Mouse (Mus musculus) megakaryocyte, embryonic 14.5 days (primary cell): ENCODE results near the gene Pygm. TPM values are rescaled to one million over a fixed set of nuclear protein-coding genes. Genes with fewer than 3 reads are reported as not detected.
A peak's percentile ranks its signal among the peaks of the same experiment; 100 is the strongest.

Source experiments
- H3K27me3 ChIP-seq: replicated peaks from 2 replicates; pipeline ENCODE3; 2012; ENCODE audit warnings: inconsistent platforms
- H3K36me3 ChIP-seq: replicated peaks from 2 replicates; pipeline ENCODE3; 2012; ENCODE audit warnings: low read length, inconsistent platforms, mixed read lengths
- H3K4me1 ChIP-seq: 2 replicates; pipeline ENCODE4 v1.6.1; 2012; ENCODE audit warnings: inconsistent platforms
- H3K4me3 ChIP-seq: replicated peaks from 2 replicates; pipeline ENCODE3; 2012; ENCODE audit warnings: moderate library complexity, mild to moderate bottlenecking, inconsistent platforms
- H3K9me3 ChIP-seq: 2 replicates; pipeline ENCODE4 v1.6.1; 2012; ENCODE audit warnings: inconsistent platforms
- FLI1 ChIP-seq: IDR thresholded peaks from 2 replicates; pipeline ENCODE4 v1.6.1; 2012; ENCODE audit warnings: low read length, inconsistent platforms, mixed read lengths
- GATA1 ChIP-seq: IDR thresholded peaks from 3 replicates; pipeline ENCODE4 v1.6.1; 2012; ENCODE audit warnings: mixed read lengths, low read length, inconsistent platforms, borderline replicate concordance
- polyA plus RNA-seq: library from polyadenylated mRNA; stranded (reverse); fragments of >175 nt; gene quantifications from 2 replicates; pipeline ENCODE4 v1.2.3, GENCODE M21; 2012; ENCODE audit warnings: low replicate concordance; ENCODE audit not compliant: insufficient read depth

The Pygm gene
- polyA plus RNA-seq, 1 experiment = 3.6 TPM

DNA sequence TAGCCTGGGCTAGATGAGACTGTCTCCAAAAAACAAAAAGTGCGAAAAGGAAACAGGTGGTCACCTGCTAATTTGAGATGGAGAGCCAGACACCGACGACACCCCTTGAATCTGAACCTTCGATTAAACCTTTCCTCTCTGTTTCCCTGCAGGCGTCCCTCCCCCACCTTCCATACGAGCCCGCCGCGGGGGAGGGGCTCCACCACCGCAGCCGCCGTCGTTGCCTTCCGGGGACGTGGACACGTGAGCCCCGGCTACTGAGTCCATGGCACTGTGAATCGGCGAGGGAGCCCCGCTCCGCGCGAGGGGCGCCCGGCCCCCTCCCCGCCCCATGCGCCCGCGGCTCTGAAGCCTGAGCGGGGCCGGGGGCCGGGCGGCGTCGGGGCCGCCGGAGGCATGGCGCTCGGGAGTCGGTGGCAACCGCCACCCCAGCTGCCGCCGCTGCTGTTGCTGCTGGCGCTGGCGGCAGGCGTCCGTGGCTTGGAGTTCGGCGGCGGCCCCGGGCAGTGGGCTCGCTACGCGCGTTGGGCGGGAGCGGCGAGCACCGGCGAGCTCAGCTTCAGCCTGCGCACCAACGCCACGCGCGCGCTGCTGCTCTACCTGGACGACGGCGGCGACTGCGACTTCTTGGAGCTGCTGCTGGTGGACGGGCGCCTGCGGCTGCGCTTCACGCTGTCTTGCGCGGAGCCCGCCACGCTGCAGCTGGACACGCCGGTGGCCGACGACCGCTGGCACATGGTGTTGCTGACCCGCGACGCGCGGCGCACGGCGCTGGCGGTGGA is 43.6 kb downstream of the Pygm start:
- Histone ChIP-seq H3K36me3 (no peaks in the 10 kb centered on the region), H3K27me3 (peaks cover 93% of the 10 kb centered on the region), H3K4me3 (peak overlapping the region; percentile 38), H3K4me1 (peaks cover 21% of the 10 kb centered on the region), H3K9me3 (0 out of 2 replicates have a peak, but pooled peaks cover 3% of the 10 kb centered on the region)
- TF ChIP-seq GATA1 (no peak), FLI1 (no peak)

GRCm38 (mm10) chr19:6428501-6429200 is 44.5 kb downstream of the Pygm start:
- peaks cover 24% of the 10 kb centered on the region for H3K4me1 ChIP-seq
- TF ChIP-seq GATA1 (no peak), FLI1 (no peak)
- H3K9me3 ChIP-seq = 0 out of 2 replicates have a peak, but pooled peaks cover 3% of the 10 kb centered on the region
- peaks cover 92% of the 10 kb centered on the region for H3K27me3 ChIP-seq
- peak overlapping the region; percentile 38 for H3K4me3 ChIP-seq
- H3K36me3 ChIP-seq = no peaks in the 10 kb centered on the region

- peaks cover 16% of the 10 kb centered on the region for H3K4me1 ChIP-seq
- TF ChIP-seq GATA1 = no peak
- TF ChIP-seq FLI1 = no peak
- H3K9me3 ChIP-seq = no peaks in the 10 kb centered on the region
- peaks cover 87% of the 10 kb centered on the region for H3K27me3 ChIP-seq
- no peaks in the 10 kb centered on the region for H3K36me3 ChIP-seq
- no peak overlapping the region for H3K4me3 ChIP-seq
Measured at GRCm38 (mm10) chr19:6443016-6443415, 58.8 kb downstream of the Pygm start.

DNA sequence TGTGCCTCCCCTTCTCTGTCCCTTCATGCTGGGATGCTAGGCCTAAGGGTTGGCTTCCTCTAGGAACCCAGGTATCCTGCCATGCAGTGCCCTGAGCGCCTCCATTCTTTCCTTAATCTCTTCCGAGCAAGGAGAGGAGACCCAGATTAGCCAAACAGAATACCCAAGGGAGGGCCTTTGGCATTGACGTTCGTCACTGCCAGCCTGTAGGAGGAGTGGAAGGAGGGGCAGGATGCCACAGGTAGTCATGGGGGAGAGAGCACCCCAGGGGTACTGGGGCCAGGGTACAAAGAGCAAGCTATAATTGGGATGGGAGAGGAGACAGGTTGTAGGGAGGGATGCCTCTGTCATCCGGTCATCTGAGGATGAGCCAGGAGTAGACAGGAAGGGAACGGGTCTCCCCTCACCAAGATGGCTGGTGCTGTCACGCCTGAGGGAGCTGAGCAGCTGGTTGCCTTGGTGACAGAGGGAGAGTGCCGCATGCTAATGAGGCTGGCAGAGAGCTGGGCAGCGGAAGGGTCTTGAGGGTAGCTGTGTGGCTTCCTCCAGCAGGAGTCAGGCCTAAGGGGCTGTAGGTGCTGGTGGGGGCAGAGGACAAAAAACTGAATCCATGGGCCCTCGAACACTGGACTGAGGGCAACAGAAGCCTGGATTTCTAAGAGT is 61.7 kb downstream of the Pygm start:
- Histone ChIP-seq H3K36me3 (no peaks in the 10 kb centered on the region), H3K9me3 (no peaks in the 10 kb centered on the region), H3K4me1 (peaks cover 31% of the 10 kb centered on the region), H3K27me3 (peaks cover 93% of the 10 kb centered on the region), H3K4me3 (no peak overlapping the region)
- TF ChIP-seq FLI1 (no peak), GATA1 (no peak)

- TF ChIP-seq GATA1 = no peak
- no peak for TF ChIP-seq FLI1
- peaks cover 90% of the 10 kb centered on the region for H3K27me3 ChIP-seq
- no peaks in the 10 kb centered on the region for H3K9me3 ChIP-seq
- H3K36me3 ChIP-seq = no peaks in the 10 kb centered on the region
- no peak overlapping the region for H3K4me3 ChIP-seq
- peaks cover 33% of the 10 kb centered on the region for H3K4me1 ChIP-seq
Measured at GRCm38 (mm10) chr19:6446736-6447437, 62.7 kb downstream of the Pygm start.

Other genes starting within 250 kb of the Pygm start
- 1.7 and 3.7 TPM in 2 replicates for gene Batf2, start 243.4 kb upstream of the Pygm start, polyA plus RNA-seq
- 46.0 and 68.7 TPM in 2 replicates for gene Arl2, start 242.9 kb upstream of the Pygm start, polyA plus RNA-seq
- gene Majin, start 200.0 kb upstream of the Pygm start, polyA plus RNA-seq = not detected in 2 replicates
- not detected in 2 replicates for gene Gpha2, start 158.0 kb upstream of the Pygm start, polyA plus RNA-seq
- gene Ppp2r5b, start 148.5 kb upstream of the Pygm start, polyA plus RNA-seq = 26.0 and 29.6 TPM in 2 replicates
- gene Atg2a, start 142.7 kb upstream of the Pygm start, polyA plus RNA-seq = 34.7 and 62.6 TPM in 2 replicates
- 474 and 728 TPM in 2 replicates for gene Ehd1, start 107.7 kb upstream of the Pygm start, polyA plus RNA-seq
- gene Cdc42bpg, start 77.9 kb upstream of the Pygm start, polyA plus RNA-seq = 4.8 and 6.6 TPM in 2 replicates
- 70.2 and 174 TPM in 2 replicates for gene Men1, start 49.4 kb upstream of the Pygm start, polyA plus RNA-seq
- 9.3 and 21.8 TPM in 2 replicates for gene Map4k2, start 43.3 kb upstream of the Pygm start, polyA plus RNA-seq
- 1,025 and 2,643 TPM in 2 replicates for gene Sf1, start 20.7 kb upstream of the Pygm start, polyA plus RNA-seq
- gene Rasgrp2, start 14.9 kb downstream of the Pygm start, polyA plus RNA-seq = 458 and 696 TPM in 2 replicates
- gene Nrxn2, start 34.3 kb downstream of the Pygm start, polyA plus RNA-seq = 0.62 and 1.5 TPM in 2 replicates
- gene Slc22a12, start 158.6 kb downstream of the Pygm start, polyA plus RNA-seq = not detected in 2 replicates